Mouse (Mus musculus) adrenal gland, postnatal 10 days (tissue): ENCODE data around the gene Csrp3. TPM values are rescaled to one million over a fixed set of nuclear protein-coding genes. Genes with fewer than 3 reads are reported as not detected.
A peak's percentile ranks its signal among the peaks of the same experiment; 100 is the strongest.

Experiments used
- DNase-seq: peaks from one replicate; pipeline ENCODE4 v3.0.0; 2021; ENCODE audit warnings: mixed read lengths
- total RNA-seq, 2 experiments: library from RNA; stranded (reverse); gene quantifications; 2 replicates each; pipeline ENCODE4 v1.2.3; 2021

Gene Csrp3
- total RNA-seq, 2 experiments from 2014 or later, result 7.1 to 11.7 TPM

DNA sequence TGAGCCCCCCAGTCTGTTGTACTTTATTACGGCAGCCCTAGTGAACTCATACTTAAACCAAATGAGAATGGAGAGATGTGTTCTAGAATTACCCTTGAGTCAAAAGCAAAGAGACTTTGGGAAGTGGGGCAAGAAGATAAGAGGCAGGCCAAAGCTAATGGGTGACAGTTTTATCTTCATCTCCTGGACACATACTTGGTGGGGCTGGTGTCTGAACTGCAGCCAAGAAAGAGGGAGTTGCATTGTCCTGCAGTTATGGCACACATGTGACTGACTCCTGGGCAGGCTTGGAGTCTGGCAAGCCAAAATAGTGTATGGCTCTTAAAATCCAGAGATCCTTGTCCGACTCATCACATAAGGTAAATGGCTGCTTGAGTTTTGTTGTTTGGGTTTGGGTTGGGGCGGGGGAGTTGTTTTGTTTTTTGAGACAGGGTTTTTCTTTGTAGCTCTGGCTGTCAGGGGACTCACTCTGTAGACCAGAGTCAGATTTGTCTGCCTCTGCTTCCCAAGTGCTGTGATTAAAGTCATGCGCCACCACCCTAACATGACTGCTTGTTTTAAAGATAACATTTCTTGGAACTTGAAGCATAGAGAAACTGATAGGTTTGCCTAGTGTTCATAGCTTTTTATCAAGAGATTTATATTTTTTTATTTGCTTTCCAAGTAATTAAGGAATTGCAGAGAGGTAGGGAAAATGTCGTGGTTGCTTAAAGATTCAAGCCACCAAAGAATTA, 18.5 kb downstream of the Csrp3 start:
- DNase-seq, result no peak

DNA sequence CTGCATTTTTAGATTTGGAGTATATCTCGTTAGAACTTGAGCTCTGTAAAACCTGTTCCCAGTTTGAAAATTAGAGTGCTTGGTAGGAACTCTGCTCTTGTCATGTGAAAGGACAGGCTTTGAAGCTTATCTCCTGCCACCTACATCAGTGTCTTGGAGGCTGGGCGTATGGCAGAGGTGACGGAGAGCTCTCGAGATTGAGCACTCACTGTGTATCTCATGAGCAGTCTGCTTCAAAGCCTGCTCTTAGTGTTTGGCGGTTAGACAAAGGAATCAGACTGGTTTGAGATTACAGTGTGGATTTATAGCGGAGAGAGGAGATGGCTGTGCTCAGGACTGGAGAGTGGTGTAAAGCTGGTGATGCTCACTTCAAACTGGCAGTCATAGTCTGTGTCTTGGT, 22.7 kb downstream of the Csrp3 start:
- no peak for DNase-seq

DNA sequence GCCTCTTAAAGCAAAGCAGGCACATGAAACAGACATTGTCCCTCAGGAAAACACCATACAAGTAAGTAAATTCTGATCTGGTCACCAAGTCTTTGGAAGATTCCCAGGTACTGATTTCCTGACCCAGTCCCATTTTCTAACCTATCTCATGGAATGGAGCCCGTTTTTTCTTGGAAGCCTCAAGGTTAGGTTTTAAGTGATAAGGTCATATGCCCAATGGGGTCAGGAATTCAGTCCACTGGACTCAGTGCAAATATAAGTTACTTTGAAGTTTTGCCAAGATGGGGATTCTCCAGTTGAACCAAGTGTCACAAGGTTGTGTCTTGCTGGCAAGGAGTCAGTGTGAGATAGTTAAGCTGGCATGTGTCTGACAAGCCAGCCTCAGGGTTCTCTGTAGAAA, 23.2 kb downstream of the Csrp3 start:
- DNase-seq, result peak; percentile 5

DNA sequence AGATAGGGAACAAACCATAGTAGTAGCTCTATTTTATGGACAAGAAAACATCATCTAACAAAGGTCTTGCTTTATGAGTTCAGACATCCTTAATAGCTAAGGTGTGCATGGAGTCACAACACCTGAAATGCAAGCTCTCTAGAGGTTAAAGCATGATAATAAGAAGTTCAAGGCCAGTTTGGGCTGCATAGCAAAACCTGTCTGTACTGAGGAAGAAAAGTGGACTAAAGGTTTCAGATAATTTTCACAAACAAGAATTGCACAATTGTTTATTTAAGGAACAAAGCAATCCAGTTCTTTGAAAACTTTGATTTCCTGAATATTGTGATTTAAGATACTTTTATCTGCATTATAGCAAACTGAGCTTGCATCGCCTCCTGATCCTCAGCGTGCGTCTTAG, 24.2 kb downstream of the Csrp3 start:
- no peak for DNase-seq

DNA sequence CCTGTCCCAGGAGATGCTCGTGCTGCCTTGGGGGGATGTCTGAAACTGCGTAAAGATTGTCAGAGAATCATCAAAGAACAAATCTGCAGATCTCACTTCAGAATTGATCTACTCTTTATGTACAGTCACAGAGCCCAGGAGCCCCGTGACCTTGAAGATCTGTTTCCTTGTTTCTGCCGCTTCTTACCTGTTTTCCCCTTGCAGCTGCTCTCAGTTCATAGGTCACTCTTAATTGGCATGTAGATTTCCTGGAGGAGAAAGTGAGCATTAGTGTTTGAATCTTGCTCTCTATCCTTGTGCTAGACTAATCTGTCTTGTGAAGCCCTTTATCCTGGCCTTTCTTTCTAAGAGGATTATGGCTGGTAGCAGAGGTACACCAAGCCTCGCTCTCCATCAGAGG, 26.2 kb downstream of the Csrp3 start:
- DNase-seq, result no peak

DNA sequence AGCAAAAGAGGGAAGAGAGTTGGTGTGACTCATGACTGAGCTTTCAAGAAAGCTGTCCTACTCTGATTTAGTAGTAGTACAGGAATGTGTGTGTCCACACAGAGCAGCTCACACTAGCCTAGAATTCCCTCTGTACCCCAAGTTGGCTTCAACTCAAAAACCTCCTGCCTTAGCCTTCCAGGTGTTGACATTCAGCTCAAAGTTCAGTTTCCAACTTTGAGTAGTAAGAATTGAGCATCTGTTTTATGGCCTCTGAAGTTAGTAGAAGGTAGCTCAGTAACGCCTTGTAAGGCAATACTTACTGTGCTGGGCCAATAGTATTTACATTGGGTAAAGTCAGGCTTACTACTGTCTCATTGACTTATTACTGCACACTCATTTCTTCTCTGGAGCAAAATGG, 34.2 kb downstream of the Csrp3 start:
- no peak for DNase-seq

DNA sequence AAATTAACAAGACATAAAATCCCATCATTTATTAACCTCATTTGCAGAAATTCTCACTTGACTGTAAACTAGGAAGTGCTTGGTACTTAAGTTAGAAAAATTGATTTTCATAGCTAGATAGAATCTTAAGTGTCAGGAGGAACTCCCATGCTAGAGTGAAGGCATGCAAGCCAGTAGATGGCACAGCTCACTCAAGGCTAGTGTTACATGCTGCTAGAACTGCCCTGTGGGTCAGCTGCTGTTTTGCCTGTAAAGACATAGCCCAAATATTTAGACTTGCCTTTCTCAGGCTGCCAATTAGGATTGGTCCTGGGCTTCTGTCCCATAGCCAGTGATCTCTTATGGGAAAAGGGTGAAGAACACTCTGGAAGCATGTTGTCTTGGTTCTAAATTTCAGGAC, 35.5 kb downstream of the Csrp3 start:
- no peak for DNase-seq

DNA sequence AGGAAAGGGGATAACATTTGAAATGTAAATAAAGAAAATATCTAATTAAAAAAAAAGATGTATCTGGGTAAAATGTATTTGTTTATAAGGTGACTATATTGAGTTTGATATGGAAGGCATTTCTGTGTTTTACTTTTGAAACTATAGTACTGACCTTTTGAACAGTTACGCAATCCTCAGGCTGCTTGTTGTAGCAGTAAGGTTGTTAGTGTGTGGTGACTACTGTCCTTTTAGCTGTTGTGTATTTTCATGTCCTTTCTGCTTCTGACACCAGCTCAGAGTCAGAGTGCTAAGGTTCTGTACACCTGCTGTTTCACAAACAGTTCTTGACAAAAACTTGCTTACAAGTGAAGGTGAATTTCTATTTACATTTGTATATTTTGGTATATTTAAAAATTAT, 37.2 kb downstream of the Csrp3 start:
- no peak for DNase-seq

DNA sequence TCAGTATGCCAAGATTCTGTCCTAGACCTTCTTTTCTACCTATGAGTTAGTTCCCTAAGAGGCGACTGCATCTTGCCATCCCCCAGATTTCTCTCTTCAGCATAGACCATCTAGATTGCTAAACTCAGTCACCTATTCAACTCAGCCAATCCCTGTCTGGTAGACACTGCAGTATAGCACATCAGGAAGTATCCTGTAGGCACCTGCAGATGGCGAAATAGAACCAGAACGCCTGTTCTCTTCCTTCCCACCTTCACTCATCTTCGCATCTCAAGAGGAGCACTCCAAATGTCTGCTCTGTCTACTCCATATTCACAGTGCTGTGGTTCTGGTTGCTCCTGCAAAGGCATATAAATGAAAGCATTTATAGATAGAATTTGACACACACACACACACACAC, 41.2 kb downstream of the Csrp3 start:
- DNase-seq, result no peak

DNA sequence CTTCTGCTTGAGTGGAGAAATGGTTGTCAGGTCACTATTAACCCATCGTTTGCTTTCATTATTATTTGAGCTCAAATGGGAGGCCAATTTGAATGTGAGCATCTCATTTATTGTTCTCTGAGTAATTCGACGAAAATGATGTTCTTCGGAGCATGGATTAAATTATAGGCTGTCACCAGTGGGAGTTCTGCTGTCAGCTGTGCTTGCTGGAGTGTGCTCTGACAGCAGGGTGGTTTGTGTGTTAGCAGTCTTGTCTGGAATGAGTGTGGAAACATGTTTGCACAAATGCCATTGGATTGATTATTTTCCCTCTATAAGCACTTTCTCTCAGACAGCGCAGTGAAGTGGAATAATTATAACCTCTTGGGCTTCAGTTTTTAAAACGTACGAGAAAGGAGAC, 44.5 kb downstream of the Csrp3 start:
- DNase-seq, result no peak

DNA sequence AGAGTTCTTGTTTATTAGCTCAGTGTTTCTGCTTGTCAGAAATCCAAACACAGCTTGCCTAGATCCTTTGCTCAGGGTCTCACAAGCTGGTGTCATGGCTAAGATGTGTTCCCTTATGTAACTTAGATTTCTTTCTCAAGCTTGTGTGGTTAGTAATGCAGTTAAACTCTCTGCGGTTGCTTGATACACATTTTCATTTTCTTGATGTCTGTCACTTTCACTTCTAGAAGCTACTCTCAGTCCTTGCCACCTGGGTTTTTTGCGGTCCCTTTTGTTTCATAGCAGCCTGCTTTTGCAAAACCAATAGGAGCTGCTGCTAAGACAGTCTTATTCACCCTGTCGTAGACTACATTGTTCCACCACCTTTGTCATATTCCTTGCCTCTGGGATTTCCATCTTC, 52.7 kb downstream of the Csrp3 start:
- no peak for DNase-seq

DNA sequence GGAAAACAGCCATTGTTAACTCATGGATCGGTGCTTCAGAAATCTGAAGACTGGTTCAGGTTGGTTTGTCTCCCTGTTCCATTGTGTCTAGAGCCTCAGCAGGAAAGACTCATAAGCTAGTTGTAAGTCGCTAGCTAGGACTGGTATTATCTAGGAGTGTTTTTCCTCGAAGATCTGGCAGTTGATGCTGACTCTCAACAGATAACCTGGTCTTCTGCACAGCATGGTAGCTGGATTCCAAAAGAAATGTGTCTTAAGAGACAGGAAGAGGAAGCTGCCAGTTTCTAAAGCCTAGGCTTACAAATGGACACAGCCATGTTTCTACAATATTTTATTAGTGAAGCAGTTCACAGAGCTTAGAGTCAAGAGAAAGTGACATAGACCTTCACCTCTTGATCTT, 56.4 kb downstream of the Csrp3 start:
- no peak for DNase-seq

DNA sequence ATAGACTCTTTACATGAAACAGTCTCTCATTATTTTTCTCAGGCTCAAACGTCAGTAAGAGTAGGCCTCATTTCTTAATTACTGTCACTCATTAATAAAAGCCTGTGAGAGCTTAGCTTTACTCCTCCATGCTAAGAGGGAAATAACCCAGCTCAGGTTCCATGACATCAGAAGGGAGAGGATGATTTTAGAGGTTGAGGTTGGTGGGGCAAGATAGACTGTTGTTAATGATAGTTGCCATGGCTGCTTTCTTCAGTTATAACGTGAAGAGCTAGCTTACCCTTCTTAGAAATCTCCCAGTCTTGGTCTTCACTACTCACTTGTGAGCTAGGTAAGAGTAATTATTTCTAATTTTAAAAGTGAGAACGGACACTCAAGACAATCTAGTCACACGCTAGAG, 57.7 kb downstream of the Csrp3 start:
- DNase-seq, result no peak

DNA sequence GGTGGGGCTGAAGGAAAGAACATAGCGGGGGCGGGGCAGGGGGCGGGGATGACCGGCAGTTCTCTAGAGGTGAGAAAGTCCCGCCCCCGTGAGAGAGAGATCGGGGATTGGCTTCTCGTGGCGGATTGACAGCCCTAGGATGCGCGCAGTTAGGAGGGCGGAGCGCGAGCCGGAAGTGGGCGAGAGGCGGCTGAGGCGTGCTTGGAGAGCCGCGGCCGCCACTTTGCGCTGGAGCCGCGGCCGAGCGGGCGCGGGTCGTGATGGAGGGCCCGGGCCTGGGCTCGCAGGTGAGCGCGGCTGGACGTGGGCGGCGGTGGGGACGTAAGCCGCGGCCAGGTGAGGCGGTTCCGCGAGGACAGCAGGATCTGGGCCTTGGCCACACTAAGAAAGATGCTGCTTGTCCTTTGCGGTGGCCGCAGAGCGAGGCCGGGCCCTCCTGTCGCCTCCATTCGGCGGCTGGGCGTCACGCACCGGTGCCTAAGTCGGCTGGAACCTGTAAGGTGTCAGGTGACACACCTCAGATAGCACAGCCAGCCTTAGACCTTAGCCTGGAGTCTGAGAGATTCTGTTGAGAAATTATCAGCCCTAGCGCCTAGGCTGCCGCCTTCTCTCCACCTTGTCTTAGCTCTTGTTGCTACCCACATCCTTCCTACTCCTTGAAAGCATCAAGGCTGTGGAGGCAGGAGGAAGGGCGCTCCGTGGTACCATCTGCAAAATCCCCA, 58.8 kb downstream of the Csrp3 start, which contains the start of gene Zdhhc13:
Gene Zdhhc13, plus strand, starts transcription at position 153 of the 722 bp plus-strand sequence.
- DNase-seq, result peak; percentile 92

DNA sequence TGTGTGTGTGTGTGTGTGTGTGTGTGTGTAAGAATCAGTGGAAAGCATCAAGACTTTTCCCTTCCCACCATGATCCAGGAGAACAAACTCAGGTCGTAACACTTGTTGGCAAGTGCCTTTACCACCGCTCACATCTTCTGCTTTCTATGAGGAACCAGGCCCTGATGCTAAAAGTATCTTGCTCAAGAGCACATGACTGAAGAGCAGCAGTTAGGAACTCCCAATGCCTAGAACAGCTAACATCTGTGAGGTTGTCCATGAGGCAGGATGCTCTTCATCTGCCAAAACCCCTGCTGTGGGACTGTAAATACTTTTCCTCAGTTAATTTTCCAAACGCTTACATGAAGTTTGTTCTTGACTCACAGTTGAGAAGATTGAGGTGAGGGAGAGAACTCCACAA, 59.5 kb downstream of the Csrp3 start:
- DNase-seq, result no peak

DNA sequence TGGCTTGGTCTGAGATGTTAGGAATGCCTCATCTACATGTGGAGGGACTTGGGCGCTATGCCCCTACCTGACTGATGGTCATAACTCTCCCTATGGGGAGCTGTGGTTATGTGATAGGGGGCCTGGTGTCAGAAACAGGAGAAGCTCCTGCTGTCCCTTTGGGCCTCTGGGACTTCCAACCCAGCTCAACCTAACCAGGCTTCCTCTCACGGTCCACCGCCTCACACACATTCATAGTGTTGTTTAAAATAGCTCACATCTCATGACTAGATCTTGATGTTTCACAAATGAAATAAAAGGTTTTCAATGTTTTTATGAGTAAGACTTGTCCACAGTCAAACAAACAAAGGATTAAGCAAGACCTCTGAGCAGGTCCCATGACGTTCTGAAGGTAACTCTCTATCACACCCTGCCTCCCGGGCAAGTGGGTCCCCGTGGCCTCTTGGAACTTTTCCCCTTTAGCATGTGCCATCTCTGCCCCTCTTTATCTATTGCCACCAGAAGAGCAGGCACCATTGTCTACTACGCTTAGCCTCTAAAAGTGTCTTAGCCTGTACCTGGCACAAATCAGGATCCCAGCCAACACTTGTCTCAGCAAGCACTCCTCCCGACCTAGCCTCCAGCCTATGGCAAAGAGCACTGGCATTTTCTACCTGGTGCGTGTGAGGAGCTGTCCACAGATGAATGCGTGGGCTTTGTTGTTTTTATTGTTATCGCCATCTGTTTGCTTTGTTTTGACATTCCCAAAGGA, 62.9 kb downstream of the Csrp3 start:
- DNase-seq, result no peak

DNA sequence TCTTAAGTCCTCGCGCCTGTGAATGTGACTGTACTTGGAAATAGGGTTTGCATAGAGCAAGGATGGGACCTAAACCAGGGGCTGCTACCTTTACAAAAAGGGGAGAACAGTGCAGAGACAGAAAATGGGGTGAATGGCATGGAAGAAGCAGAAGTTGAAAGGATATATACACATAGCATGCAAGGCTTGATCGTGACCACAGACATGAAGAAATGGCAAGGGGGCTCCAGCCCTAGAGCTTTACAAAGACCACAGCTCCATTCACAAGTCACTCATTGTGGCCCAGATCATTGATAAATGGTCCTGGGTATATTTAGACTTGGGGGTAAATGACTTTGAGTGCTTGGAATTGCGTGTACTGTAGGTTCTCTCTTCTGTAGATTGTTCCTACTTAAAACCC, 65.4 kb downstream of the Csrp3 start:
- no peak for DNase-seq

Other genes starting within 250 kb of the Csrp3 start
- gene Mrgprb3, start 204.2 kb downstream of the Csrp3 start, total RNA-seq, result not detected
- gene Zdhhc13, start 59.0 kb downstream of the Csrp3 start, total RNA-seq, result 10 to 100 TPM in 1 of 2 experiments, 1 to 10 TPM in 1; 8.9 to 10.3 TPM
- 10 to 100 TPM in 1 of 2 experiments, 1 to 10 TPM in 1; 8.4 to 10.1 TPM for gene E2f8, start 33.6 kb upstream of the Csrp3 start, total RNA-seq
- 10 to 100 TPM; 12.2 to 25.6 TPM for gene Nav2, start 60.7 kb upstream of the Csrp3 start, total RNA-seq